Mouse (Mus musculus): Measurements from ENCODE around the gene Nr1h2.

DNA sequence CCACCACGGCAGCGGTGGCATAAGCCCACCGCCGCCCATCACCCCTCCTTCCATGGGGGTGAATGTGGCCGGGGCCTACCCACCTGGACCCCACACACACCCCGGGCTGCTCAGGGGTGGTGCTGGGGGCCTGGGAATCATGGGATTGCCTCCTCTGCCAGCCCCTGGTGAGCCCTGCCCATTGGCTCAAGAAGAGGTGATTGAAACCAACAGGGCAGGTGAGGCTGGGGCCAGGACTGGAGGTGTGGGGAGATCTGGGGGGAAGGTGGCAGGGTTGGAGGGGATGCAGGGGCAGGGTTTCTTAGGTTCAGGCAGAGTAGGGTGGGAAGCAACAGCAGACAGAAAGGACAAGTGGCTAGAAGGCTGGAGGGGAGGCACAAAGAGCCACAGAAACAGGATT, 42.3 kb upstream of the Nr1h2 start:
- no peak for TF ChIP-seq CTCF (conservative IDR thresholded peaks at IDR 0.05; ENCODE audit: insufficient read depth, insufficient read length, low read depth, low read length)
- TF ChIP-seq POLR2A (IDR thresholded peaks at IDR 0.05; ENCODE audit: low read depth, low read length): no peak

All from kidney, adult 2 months (tissue).